Mouse (Mus musculus): Measurements from ENCODE around the gene Cyb5r4. TPM values are rescaled to one million over a fixed set of nuclear protein-coding genes. Genes with fewer than 3 reads are reported as not detected.
"Not testable (repeated sequence)": the region's sequence is repeated elsewhere in the genome, so short reads cannot be mapped to it uniquely, and the experiment has no call there.

Cyb5r4 gene
- polyA plus RNA-seq (2015; fragmentation: Nextera tagmentation; extraction: Ambion mirVana): 42.6 and 45.7 TPM in 2 replicates

DNA sequence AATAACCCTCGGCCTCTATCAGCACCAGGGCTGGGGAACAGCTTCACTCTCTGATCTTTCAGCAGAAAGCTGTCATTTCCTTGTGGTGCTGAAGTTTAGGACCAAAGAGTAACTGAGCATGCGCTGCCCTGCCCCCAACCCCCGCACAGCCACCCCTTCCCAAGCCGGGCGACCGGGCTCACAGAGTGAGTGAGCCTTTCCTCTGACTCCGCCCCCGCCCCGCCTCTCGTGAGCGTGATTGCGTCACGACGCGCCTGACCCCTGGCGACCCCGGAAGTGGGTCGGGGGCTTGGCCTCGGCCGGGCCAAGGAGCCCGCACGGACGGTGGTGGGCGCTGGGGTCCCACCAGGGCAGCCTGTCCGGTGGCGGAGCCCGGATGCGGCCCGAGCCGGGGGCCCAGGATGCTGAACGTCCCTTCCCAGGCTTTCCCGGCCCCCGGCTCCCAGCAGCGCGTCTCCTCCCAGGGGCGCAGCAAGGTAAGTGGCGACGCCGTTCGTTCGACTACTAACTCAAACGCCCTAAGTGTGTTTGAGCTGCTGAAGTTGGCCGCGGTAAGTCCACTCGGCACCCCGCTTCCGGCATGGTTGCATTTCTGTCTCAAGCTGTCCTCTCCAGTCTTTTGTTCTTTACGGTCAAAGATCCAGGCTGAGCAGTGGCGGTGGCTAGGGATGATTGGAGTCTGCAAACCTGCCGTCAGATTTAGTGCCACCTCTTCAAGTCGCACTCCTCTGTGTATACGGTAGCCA lies at the start of gene Cyb5r4:
TSS of gene Cyb5r4 (plus strand) at position 237 of the 746 bp plus-strand sequence.
- no peak for TF ChIP-seq CTCF (IDR thresholded peaks at IDR 0.05)
- Histone ChIP-seq H3K36me3 (ENCODE audit: insufficient read depth, low read length) (no peaks in the 10 kb centered on the region), H3K9ac (replicated peaks; ENCODE audit: low read depth) (peak within 1 kb of the TSS; percentile 79), H3K4me3 (ENCODE audit: low read depth, low read length) (peak within 1 kb of the TSS; percentile 76), H3K27me3 (replicated peaks; ENCODE audit: insufficient read depth, low read length) (no peaks in the 10 kb centered on the region; the same call in 1 of the 2 replicates), H3K4me1 (ENCODE audit: insufficient read depth, low read depth, low read length) (no peaks in the 10 kb centered on the region), H3K4me2 (replicated peaks; ENCODE audit: low read depth, low read length) (peak within 1 kb of the TSS; percentile 64), H3K9me3 (ENCODE audit: low read length) (no peaks in the 10 kb centered on the region), H3K27ac (ENCODE audit: low read length) (peak within 1 kb of the TSS; percentile 88)
- ATAC-seq (peak; percentile 100), DNase-seq (ENCODE audit: low spot score) (peak; percentile 98)
- WGBS: under 1% methylated on average over 52 of the region's 52 CpGs

DNA sequence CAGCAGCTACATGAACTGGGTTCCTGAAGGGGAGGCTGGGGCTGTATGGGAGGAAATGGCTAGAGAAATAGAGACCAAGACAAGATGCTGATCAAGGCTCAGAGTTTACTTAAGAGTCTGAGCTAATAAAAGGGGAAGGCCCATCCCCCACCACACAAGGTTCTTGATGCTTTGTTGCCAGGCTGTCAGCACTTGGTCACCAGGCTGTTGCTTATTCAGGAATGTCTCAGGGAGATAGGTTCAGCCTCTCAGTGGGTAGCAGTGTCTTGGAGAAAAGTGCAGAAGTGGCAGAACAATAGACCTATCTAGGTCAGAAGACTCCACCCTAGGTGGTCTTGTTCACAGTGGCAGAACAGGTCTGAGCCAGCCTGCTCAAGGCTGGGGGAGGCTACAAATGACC lies 49.3 kb upstream of the Cyb5r4 start:
- not testable (repeated sequence) for H3K36me3 ChIP-seq (ENCODE audit: insufficient read depth, low read length); ATAC-seq; H3K4me2 ChIP-seq (replicated peaks; ENCODE audit: low read depth, low read length); H3K9ac ChIP-seq (replicated peaks; ENCODE audit: low read depth); H3K4me1 ChIP-seq (ENCODE audit: insufficient read depth, low read depth, low read length); H3K27me3 ChIP-seq (replicated peaks; ENCODE audit: insufficient read depth, low read length); DNase-seq (ENCODE audit: low spot score); H3K27ac ChIP-seq (ENCODE audit: low read length); H3K4me3 ChIP-seq (ENCODE audit: low read depth, low read length); H3K9me3 ChIP-seq (ENCODE audit: low read length)

DNA sequence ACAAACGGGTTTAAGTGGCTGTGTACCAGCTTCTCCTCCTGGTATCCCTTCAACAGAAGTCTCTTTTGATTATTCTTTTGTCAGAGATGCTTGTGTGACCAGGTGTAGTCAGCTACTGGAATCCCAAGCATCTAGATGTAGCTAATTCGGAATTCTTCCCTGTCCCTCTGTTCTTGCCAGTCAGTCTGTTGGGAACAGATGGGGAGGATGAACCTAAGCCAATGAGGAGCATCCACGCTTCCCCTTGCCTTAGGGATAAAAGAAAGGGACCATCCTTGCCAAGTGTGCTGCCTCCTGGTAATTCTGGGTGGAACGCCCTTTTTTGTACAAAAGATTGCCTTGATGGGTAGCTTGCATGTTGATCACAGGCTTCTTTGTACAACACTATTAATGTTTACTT lies 48.3 kb upstream of the Cyb5r4 start:
- DNase-seq (ENCODE audit: low spot score): no peak
- no peaks in the 10 kb centered on the region for H3K4me1 ChIP-seq (ENCODE audit: insufficient read depth, low read depth, low read length)
- no peak overlapping the region for H3K27ac ChIP-seq (ENCODE audit: low read length)
- no peaks in the 10 kb centered on the region for H3K36me3 ChIP-seq (ENCODE audit: insufficient read depth, low read length)
- TF ChIP-seq EP300 (IDR thresholded peaks at IDR 0.05) (no peak), CTCF (IDR thresholded peaks at IDR 0.05) (no peak)
- no peak overlapping the region for H3K4me2 ChIP-seq (replicated peaks; ENCODE audit: low read depth, low read length)
- ATAC-seq: no peak
- no peaks in the 10 kb centered on the region for H3K27me3 ChIP-seq (replicated peaks; ENCODE audit: insufficient read depth, low read length)
- WGBS: 59% methylated on average over 4 of the region's 4 CpGs
- H3K9me3 ChIP-seq (ENCODE audit: low read length): no peaks in the 10 kb centered on the region
- H3K9ac ChIP-seq (replicated peaks; ENCODE audit: low read depth): no peak overlapping the region
- no peak overlapping the region for H3K4me3 ChIP-seq (ENCODE audit: low read depth, low read length)

DNA sequence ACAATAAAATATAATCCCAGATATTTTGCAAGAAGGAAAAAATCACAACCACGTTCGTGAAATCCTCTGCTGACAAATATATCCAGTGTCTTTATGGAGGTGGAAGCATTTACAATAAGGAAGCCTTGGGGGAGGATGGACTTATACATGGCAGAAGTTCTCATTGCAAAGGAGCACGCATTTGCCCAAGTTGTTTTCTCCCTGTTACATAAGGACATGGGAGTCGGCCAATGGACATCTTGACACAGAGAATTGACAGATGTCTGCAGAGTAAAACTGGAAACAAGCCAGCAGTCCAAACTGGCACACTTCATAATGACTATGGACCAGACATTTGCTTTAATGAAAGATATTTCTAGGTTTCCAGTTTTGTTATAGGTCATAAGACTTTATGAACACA lies 44.9 kb upstream of the Cyb5r4 start:
- H3K4me1 ChIP-seq (ENCODE audit: insufficient read depth, low read depth, low read length): no peaks in the 10 kb centered on the region
- no peak overlapping the region for H3K9ac ChIP-seq (replicated peaks; ENCODE audit: low read depth)
- H3K36me3 ChIP-seq (ENCODE audit: insufficient read depth, low read length): no peaks in the 10 kb centered on the region
- DNase-seq (ENCODE audit: low spot score): no peak
- no peak overlapping the region for H3K27ac ChIP-seq (ENCODE audit: low read length)
- WGBS: 67% methylated on average over 4 of the region's 4 CpGs
- no peak for TF ChIP-seq EP300 (IDR thresholded peaks at IDR 0.05)
- no peak for TF ChIP-seq CTCF (IDR thresholded peaks at IDR 0.05)
- H3K4me3 ChIP-seq (ENCODE audit: low read depth, low read length): no peak overlapping the region
- no peaks in the 10 kb centered on the region for H3K9me3 ChIP-seq (ENCODE audit: low read length)
- no peaks in the 10 kb centered on the region for H3K27me3 ChIP-seq (replicated peaks; ENCODE audit: insufficient read depth, low read length)
- ATAC-seq: no peak
- no peak overlapping the region for H3K4me2 ChIP-seq (replicated peaks; ENCODE audit: low read depth, low read length)

DNA sequence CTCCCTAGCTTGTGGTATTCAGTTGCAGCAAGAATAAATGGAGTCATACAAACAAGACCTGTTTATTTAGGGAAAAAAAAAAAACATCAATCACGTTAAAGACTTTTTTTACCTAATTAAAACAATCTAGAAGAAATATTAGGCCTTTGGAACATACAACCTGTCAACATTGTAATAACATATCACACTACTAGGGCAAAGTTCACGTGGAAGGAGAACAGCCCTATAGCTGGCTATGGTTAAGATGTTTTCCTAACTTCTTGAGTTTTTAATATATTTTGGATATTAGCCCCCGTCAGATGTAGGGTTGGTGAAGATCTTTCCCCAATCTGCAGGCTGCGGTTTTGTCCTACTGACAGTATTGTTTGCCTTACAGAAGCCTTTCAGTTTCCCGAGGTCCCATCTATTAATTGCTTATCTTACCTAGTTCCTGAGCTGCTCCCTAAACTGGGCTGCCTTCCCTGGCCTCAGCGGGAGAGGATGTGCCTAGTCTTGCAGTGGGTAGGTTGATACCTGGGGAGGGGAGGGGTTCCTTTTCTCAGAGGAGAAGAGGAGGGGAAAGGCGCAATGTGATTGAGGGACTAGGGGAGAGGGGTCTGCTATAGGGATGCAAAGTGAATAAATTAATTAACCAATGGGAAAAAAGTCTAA lies 43.4 kb upstream of the Cyb5r4 start:
- no peak for TF ChIP-seq EP300 (IDR thresholded peaks at IDR 0.05)
- no peak for TF ChIP-seq CTCF (IDR thresholded peaks at IDR 0.05)
- Histone ChIP-seq H3K4me3 (ENCODE audit: low read depth, low read length) (no peak overlapping the region), H3K4me1 (ENCODE audit: insufficient read depth, low read depth, low read length) (no peaks in the 10 kb centered on the region), H3K4me2 (replicated peaks; ENCODE audit: low read depth, low read length) (no peak overlapping the region), H3K27me3 (replicated peaks; ENCODE audit: insufficient read depth, low read length) (no peaks in the 10 kb centered on the region), H3K27ac (ENCODE audit: low read length) (no peak overlapping the region), H3K9me3 (ENCODE audit: low read length) (no peaks in the 10 kb centered on the region), H3K36me3 (ENCODE audit: insufficient read depth, low read length) (no peaks in the 10 kb centered on the region), H3K9ac (replicated peaks; ENCODE audit: low read depth) (no peak overlapping the region)
- no peak for ATAC-seq
- no peak for DNase-seq (ENCODE audit: low spot score)
- 40% methylated on average over 7 of the region's 7 CpGs for WGBS

DNA sequence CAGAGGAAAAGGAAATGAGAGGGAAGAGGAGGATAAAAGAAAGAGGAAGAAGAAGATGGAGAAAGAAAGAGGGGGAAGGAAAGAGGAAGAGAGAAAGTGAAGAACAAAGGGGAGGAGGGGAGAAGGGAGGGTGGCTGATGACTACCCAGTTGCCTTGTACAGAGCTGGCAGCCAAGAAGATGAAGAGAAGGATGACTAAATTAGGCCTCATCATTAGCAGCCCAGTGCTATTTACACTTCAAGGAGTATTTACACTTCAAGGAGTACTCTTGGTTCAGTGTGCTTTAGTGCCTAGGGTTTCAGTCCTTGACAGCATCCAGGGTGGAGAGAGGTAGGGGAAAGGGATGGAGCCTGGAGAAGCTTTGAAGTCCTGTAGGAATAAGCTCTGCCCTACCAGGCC lies 41.8 kb upstream of the Cyb5r4 start:
- H3K9ac ChIP-seq (replicated peaks; ENCODE audit: low read depth): no peak overlapping the region
- TF ChIP-seq CTCF (IDR thresholded peaks at IDR 0.05) (no peak), EP300 (IDR thresholded peaks at IDR 0.05) (no peak)
- no peaks in the 10 kb centered on the region for H3K36me3 ChIP-seq (ENCODE audit: insufficient read depth, low read length)
- H3K27me3 ChIP-seq (replicated peaks; ENCODE audit: insufficient read depth, low read length): no peaks in the 10 kb centered on the region
- no peak overlapping the region for H3K27ac ChIP-seq (ENCODE audit: low read length)
- no peaks in the 10 kb centered on the region for H3K4me1 ChIP-seq (ENCODE audit: insufficient read depth, low read depth, low read length)
- DNase-seq (ENCODE audit: low spot score): no peak
- no peak overlapping the region for H3K4me2 ChIP-seq (replicated peaks; ENCODE audit: low read depth, low read length)
- ATAC-seq: no peak
- no peaks in the 10 kb centered on the region for H3K9me3 ChIP-seq (ENCODE audit: low read length)
- no peak overlapping the region for H3K4me3 ChIP-seq (ENCODE audit: low read depth, low read length)

Data from lung, postnatal 0 days (tissue).